Mouse (Mus musculus) layer of hippocampus, adult 9-11 months (tissue): ENCODE results near the gene Ogfod2.

Experiments used
- DNase-seq: peaks from one replicate; pipeline ENCODE4 v3.0.0; 2022

The Ogfod2 gene

GRCm38 (mm10) chr5:124159453-124159852 lies 47.4 kb downstream of the Ogfod2 start:
- DNase-seq, result no peak

- DNase-seq, result no peak
Observed at GRCm38 (mm10) chr5:124161831-124162230, 49.7 kb downstream of the Ogfod2 start.

DNA sequence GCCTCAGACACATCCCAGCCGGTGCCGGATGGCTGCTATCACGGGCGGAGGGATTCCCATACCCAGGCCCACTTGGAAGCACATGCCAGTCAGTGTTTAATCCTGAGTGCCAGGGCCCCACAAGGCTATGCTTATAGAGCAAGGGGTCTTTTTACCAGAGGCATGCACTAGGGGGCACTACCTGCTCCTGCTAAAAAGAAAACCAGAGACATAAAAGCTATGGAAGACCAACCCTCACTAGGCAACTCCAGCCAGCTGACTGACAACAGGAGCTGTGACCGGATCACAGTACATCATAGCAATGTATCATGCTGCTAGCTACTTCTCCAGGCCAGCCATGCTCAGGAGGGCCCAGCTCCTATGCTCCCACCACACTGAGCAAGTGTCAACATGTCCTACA lies 50.5 kb downstream of the Ogfod2 start:
- peak; percentile 71 for DNase-seq

- no peak for DNase-seq
Observed at GRCm38 (mm10) chr5:124163445-124163844, 51.3 kb downstream of the Ogfod2 start.
